Mouse (Mus musculus) midbrain, embryonic 10.5 days (tissue): ENCODE measurements at regions not wholly inside any gene's neighbourhood (a gene's known extent, or its start where the extent isn't known, plus 50 kb on each side); places are given as distances from the start of the nearest gene placed in this dataset.

ENCODE experiments used
- DNase-seq: peaks from one replicate; pipeline ENCODE4 v3.0.0-alpha.2; 2017; ENCODE audit warnings: low spot score
- H3K27ac ChIP-seq: fragments of 300-500 bp; sonication (generic); replicated peaks from 2 replicates; pipeline ENCODE4 v1.5.1; 2016; ENCODE audit warnings: mild to moderate bottlenecking
- H3K27me3 ChIP-seq: fragments of 300-500 bp; sonication (generic); 2 replicates; pipeline ENCODE4 v1.6.1; 2016; ENCODE audit warnings: low read depth, mild to moderate bottlenecking; ENCODE audit not compliant: poor library complexity, severe bottlenecking
- H3K36me3 ChIP-seq: fragments of 300-500 bp; sonication (generic); 2 replicates; pipeline ENCODE4 v1.6.1; 2016; ENCODE audit warnings: mild to moderate bottlenecking, moderate library complexity
- H3K4me1 ChIP-seq: fragments of 300-500 bp; sonication (generic); 2 replicates; pipeline ENCODE4 v1.6.1; 2016
- H3K4me3 ChIP-seq: fragments of 300-500 bp; sonication (generic); 2 replicates; pipeline ENCODE4 v1.5.1; 2016; ENCODE audit warnings: mild to moderate bottlenecking, moderate library complexity
- H3K9me3 ChIP-seq: fragments of 300-500 bp; sonication (generic); replicated peaks from 2 replicates; pipeline ENCODE4 v1.6.1; 2016; ENCODE audit warnings: mild to moderate bottlenecking
- WGBS: fragments of 180-500 bp; shearing (Covaris S2); methylation state at CpG from one replicate; pipeline ENCODE4 v1.1.7; 2016; 5-methylcytosine and 5-hydroxymethylcytosine counted together

DNA sequence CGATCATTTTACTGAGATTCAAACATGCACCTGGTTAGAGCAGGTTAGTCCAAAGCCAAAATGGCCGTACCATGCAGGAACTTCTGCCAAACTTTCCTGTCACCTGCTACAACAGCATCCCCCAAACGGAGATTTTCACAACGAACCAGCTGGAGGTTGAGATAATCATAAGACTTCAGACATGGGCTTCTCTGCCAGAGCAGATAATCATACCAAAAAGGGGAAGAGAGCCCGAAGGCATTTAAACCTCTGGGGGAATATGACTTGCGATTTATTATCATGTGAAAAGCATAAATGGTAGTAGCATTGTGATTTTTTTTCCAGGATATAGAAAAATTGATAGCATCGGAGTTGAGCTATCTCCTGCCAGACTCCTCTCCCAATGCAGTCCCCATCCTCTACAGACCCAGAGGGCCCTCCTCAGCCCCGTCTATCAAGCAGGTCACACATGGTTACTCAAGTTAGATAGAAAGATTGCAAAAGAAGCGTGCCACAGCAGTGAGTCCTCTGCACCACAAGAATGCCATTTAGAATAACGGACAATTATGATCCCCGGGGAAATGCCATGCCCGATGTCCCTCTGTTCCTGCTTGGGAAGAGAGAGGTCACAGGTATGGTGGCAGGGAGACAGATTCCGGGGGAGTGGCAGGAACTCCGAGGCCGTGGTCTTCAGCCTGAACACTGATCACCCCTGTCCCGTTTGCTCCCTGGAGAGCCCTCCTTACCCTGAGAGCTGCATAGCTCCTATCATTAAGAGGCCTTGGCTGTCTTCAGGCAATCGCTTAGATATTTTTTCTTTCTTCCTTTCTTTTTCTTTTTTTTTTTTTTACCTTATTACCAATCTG, 151.3 kb upstream of the Lmo4 start:
- 83% methylated on average over 17 of the region's 17 CpGs for WGBS
- no peaks in the 10 kb centered on the region for H3K27me3 ChIP-seq
- no peaks in the 10 kb centered on the region for H3K4me1 ChIP-seq
- no peaks in the 10 kb centered on the region for H3K36me3 ChIP-seq
- no peak overlapping the region for H3K27ac ChIP-seq
- peaks cover 6% of the 10 kb centered on the region; the same call in 1 of the 2 replicates for H3K9me3 ChIP-seq
- H3K4me3 ChIP-seq = no peak overlapping the region
- no peak for DNase-seq

DNA sequence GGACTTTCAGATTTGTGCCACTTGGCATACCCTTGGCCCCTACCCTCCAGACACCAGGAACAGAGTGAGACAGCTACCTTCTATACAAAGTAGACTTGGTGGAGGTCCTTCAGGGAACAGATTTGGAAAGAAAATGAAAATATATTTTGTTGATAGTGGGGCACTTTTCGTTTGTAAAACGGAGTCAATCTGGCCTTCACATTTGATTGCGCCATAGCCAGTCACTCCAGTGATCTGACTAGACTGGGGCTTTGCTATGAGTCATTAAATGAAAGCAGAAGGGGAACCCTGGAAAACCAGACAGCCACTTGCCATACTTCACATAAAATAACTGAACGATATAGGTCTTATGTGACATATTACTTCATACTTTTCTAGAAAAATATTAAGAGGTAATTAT, 147.5 kb upstream of the Lmo4 start:
- Histone ChIP-seq H3K9me3 (no peaks in the 10 kb centered on the region), H3K4me1 (no peaks in the 10 kb centered on the region), H3K4me3 (no peak overlapping the region), H3K27me3 (no peaks in the 10 kb centered on the region), H3K27ac (no peak overlapping the region), H3K36me3 (no peaks in the 10 kb centered on the region)
- DNase-seq = no peak
- 89% methylated on average over 4 of the region's 4 CpGs for WGBS

DNA sequence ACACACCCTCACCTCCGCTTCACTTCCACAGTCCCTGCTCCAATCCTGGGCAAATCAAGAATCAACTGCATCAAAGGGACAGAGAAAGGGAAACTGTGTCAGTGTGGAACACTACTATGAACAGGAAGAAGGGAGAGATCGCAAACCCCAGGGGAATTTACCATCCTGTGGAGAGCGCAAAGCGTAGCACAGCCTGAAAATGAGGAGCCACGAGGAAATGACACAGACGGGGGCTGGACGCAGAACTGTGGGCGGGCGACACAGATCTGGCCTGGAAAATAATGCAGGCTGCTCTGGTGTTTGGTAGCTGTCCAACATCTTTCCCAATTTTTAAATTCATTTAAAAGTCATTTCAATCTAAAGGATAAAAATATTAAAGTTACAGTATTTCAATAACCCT, 143.4 kb upstream of the Lmo4 start:
- no peak overlapping the region for H3K4me3 ChIP-seq
- no peak for DNase-seq
- no peaks in the 10 kb centered on the region for H3K36me3 ChIP-seq
- WGBS = 90% methylated on average over 9 of the region's 9 CpGs
- no peaks in the 10 kb centered on the region for H3K9me3 ChIP-seq
- H3K27ac ChIP-seq = no peak overlapping the region
- H3K27me3 ChIP-seq = no peaks in the 10 kb centered on the region
- H3K4me1 ChIP-seq = no peaks in the 10 kb centered on the region

DNA sequence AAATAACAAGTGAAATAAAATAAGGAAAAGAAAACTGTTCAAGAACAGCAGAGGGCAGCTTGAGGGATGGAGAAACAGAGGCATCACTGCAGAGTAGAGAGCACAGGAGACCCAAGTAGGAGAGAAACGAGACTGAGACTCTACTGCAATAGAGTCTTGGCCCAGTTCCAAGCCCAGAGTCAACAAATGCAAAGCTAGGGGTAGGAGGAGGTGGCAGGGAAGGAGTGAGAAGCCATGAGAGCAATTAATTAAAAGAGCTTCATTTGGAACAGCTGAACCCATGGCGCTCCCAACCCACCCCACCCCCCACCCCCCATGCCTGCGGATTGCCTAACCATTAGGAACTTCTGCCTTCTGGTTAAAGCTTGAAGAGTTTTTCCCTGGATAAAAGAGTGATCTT, 130.2 kb upstream of the Lmo4 start:
- no peak for DNase-seq
- WGBS = 81% methylated on average over 3 of the region's 3 CpGs
- H3K27me3 ChIP-seq = no peaks in the 10 kb centered on the region
- H3K36me3 ChIP-seq = no peaks in the 10 kb centered on the region
- H3K4me1 ChIP-seq = peaks cover 7% of the 10 kb centered on the region
- H3K9me3 ChIP-seq = no peaks in the 10 kb centered on the region
- no peak overlapping the region for H3K4me3 ChIP-seq
- no peak overlapping the region for H3K27ac ChIP-seq

DNA sequence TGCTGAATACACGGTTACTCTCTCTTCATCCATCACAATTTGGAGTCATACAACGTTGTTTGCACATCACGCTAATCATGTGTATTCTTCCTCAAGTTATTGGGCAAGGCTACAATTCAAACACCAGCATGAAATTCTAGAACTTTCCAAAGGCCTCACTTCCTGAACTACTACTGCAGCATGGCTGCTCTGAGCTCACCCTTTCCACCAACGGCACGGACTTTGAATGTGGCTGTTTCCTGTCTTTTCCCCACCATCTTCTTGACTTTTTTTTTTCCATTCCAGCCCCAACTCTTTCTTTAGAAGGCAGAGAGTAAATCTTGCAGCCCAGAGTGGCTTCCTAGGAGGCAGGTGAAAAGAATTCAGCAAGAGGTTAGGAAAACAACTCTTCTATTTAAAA, 129.2 kb upstream of the Lmo4 start:
- DNase-seq = no peak
- Histone ChIP-seq H3K4me3 (no peak overlapping the region), H3K4me1 (peaks cover 7% of the 10 kb centered on the region), H3K27ac (no peak overlapping the region), H3K27me3 (no peaks in the 10 kb centered on the region), H3K9me3 (no peaks in the 10 kb centered on the region), H3K36me3 (no peaks in the 10 kb centered on the region)
- 90% methylated on average over 5 of the region's 5 CpGs for WGBS

DNA sequence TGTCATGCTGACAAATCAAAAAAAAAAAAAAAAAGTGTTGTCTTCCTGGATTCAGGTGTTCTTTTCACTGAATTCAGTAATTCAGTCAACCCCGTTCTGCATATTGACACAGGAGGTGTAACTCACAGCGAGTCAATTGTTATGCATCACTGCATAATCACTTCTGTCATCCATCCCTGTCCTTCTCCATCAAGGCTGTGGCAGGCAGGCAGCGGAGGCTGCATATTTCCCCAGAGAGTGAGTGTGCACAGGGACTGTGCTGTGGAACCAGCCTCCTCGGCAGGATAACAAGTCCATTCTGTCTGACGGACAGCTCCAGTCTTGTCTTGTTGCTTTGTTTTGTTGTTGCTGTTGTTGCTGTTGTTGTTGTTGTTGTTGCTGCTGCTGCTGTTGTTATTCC, 127.3 kb upstream of the Lmo4 start:
- DNase-seq = no peak
- no peaks in the 10 kb centered on the region for H3K9me3 ChIP-seq
- H3K36me3 ChIP-seq = no peaks in the 10 kb centered on the region
- H3K27ac ChIP-seq = no peak overlapping the region
- peaks cover 7% of the 10 kb centered on the region for H3K4me1 ChIP-seq
- no peaks in the 10 kb centered on the region for H3K27me3 ChIP-seq
- 28% methylated on average over 5 of the region's 5 CpGs for WGBS
- H3K4me3 ChIP-seq = no peak overlapping the region

DNA sequence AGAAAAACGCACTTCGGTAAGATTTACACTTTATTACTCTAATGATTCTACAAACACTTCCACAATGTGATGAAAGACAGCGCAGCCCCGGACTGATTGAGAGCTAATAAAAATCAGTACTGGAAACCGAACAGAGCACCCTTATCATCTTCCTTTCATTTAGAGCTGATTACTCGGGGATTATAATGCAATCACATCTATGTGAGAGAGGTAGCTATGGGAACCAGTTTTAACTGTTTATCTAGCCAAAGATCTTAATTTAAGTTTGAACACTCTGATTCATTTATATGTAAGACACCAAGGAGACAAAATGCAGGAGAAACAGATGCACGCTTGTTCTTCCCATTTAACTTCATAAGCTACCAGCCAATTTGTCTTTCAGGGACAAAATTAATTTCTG, 124.1 kb upstream of the Lmo4 start:
- DNase-seq = no peak
- 90% methylated on average over 7 of the region's 7 CpGs for WGBS
- H3K4me3 ChIP-seq = no peak overlapping the region
- no peaks in the 10 kb centered on the region for H3K36me3 ChIP-seq
- H3K27ac ChIP-seq = no peak overlapping the region
- no peaks in the 10 kb centered on the region for H3K9me3 ChIP-seq
- H3K27me3 ChIP-seq = no peaks in the 10 kb centered on the region
- H3K4me1 ChIP-seq = peaks cover 7% of the 10 kb centered on the region

DNA sequence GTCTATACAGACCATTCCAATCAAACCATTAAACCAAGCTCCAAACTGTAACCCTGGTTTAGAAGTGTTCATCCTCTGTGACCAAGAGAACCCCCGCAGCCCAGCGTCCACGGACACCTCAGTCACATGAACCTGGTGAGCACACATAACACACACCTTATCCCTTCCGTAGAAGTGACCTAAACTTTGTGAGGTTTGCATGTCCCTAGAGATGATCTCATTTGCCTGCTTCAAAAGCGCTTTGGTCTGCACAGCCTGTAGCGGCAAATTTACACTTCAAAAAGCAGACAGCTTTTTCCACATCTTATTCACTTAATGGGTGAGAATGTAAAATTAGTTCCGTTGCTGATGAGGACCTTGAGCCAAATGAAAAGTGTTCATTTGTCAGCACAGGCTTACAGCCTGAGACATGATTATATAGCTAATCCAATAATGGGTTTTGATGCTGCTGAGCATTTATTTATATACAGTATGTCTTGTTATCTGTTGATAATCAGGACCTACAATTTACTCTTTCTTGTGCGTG, 122.3 kb upstream of the Lmo4 start:
- Histone ChIP-seq H3K4me3 (no peak overlapping the region), H3K36me3 (no peaks in the 10 kb centered on the region), H3K9me3 (no peaks in the 10 kb centered on the region), H3K4me1 (peaks cover 1% of the 10 kb centered on the region), H3K27ac (no peak overlapping the region), H3K27me3 (no peaks in the 10 kb centered on the region)
- 97% methylated on average over 8 of the region's 8 CpGs for WGBS
- no peak for DNase-seq

DNA sequence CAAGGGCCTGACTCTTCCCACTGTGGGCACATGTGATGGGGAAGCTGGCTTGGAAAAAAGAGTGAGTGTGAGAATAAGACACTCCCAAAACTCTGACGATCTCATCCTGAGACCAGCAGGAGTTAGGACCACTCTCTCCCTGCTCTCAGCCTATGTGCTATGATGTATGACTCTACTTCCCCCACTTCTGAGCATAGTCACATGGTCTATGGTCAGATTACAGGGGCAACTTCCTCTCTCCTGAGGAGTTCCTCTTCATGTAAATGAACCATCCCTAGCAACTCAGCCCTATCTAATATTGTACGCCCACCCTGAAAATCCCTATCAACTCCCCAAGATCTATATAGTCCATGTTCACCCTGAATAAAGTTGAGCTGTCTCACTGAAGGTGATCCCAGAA, 120.0 kb upstream of the Lmo4 start:
- no peaks in the 10 kb centered on the region for H3K36me3 ChIP-seq
- no peak overlapping the region for H3K4me3 ChIP-seq
- no peak for DNase-seq
- no peak overlapping the region for H3K27ac ChIP-seq
- H3K4me1 ChIP-seq = no peaks in the 10 kb centered on the region
- H3K9me3 ChIP-seq = no peaks in the 10 kb centered on the region
- 97% methylated on average over 2 of the region's 2 CpGs for WGBS
- no peaks in the 10 kb centered on the region for H3K27me3 ChIP-seq

DNA sequence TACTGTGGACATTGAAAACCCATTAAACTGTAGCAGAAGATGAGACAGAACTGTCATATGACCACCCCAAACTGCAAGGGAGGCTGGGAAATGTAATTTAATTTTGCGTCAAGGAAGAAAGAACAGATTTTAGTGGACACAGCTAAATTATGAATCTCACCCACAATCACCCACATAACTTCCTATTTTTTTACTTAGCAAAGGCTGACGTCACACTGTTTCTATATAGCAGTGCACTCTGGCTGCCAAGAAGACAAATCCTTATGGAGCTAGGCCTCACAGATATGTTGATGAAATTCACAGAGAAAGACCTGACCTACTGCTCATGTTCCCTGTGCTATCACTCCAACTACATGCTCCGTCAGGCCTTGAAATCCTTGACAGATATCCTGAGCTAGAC, 118.5 kb upstream of the Lmo4 start:
- 92% methylated on average over 3 of the region's 3 CpGs for WGBS
- Histone ChIP-seq H3K4me3 (no peak overlapping the region), H3K4me1 (peaks cover 10% of the 10 kb centered on the region), H3K36me3 (no peaks in the 10 kb centered on the region), H3K27ac (no peak overlapping the region), H3K9me3 (no peaks in the 10 kb centered on the region), H3K27me3 (no peaks in the 10 kb centered on the region)
- no peak for DNase-seq

DNA sequence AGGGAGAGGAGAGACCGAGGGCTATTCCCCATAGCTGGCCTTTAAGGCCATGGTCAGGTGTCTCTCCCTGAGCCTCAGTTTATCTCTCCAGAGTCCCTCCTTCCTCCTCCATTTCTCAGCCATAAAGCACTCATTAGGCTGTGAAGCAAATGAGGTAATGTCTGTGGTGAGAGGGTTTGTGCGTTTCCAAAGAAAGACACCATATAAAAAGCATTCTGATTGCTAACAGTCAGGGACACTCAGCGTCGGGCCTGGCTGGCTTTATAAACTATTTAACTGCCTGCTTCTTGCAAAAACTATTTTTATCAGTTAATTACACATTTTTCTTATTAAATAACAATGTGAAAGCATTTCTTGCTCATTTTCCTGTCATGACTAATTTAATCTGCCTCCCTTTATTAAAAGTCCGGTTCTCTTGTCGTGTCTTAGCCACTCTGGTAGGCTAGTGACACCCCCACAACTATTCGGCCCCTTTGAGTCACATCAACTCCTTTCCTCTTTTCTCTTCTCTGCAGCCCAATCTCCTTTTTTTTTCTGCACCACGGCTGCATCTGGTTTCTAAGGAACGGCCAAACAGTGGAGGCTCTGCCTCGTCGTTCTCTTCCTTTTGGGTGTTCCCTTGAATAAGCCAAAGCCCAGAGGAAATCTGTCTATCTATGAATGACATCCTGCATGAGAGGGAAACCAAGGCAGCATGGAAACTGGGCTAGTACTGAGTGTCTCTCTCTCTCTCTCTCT, 114.6 kb upstream of the Lmo4 start:
- no peak for DNase-seq
- H3K27ac ChIP-seq = 0 out of 2 replicates have a peak overlapping the region, but pooled peaks have one; percentile 9
- peaks cover 13% of the 10 kb centered on the region for H3K4me1 ChIP-seq
- H3K27me3 ChIP-seq = no peaks in the 10 kb centered on the region
- H3K36me3 ChIP-seq = no peaks in the 10 kb centered on the region
- no peak overlapping the region for H3K4me3 ChIP-seq
- 80% methylated on average over 11 of the region's 11 CpGs for WGBS
- H3K9me3 ChIP-seq = no peaks in the 10 kb centered on the region

DNA sequence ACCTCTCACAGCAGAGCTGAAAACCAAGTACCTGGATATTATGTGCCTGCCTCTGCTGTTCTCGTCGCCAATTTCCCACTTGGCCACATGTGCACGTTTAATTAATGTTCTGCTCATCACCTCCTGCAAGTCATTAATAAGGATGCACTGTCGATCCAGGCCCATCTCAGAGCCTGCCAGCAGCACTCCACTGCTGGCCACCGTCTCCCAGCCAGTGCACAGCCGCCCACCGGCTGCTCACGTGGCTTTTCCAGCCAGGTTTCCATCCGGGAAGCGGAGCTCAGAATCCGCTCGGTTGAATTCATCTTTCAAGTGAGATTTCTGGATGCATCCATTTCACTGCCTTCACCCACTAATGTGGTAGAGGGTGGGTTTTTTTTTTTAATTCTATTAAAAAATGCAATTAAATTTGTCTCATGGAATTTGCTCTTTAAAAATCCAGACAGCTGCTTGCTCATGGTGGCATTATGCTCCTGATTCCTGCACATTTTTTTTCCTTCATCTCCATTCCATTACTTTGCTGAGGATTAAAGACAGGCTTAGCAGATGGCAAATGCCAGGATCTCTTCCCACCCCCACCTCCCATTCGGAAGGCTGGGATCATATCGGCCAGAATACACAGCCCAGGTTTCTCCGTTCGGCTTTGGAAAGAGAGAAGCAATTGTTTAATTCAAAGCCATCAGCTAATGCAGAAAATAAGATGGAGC, 113.9 kb upstream of the Lmo4 start:
- Histone ChIP-seq H3K4me3 (no peak overlapping the region), H3K36me3 (no peaks in the 10 kb centered on the region), H3K4me1 (peaks cover 13% of the 10 kb centered on the region), H3K9me3 (no peaks in the 10 kb centered on the region), H3K27ac (0 out of 2 replicates have a peak overlapping the region, but pooled peaks have one; percentile 33), H3K27me3 (no peaks in the 10 kb centered on the region)
- WGBS = 60% methylated on average over 16 of the region's 16 CpGs
- DNase-seq = peak; percentile 17
